In the genomic region with DNA sequence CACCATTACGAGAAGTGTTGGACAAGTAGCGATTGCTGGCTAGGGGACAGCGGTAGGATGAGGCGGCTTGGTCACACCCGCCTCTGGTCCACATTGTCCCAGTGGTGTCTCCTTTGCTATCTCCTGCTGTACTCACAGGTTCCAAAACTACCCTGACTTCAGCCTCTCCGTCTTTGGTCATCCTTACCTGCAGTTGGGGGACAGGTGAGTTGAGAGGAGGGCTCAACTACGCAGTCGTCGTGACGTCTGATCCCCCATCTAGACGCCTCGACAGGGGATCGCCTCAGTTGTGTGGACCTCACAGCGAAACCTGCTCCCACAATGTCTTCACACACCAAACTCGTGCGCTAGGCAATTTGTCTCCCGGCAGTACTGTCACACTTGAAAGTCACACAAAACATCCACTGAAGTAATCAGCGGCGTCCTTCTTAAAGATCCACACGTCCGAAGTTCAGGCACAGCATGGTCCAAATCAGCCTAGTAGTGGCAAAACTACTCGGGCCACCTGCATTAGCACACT, we compare ENCODE assay signal across 1 mouse cellular context.
TF ChIP-seq lines count a peak whose summit lies in the region.

No protein-coding gene starts in this region.

TF ChIP-seq in ES-E14, 5 proteins besides CTCF, POLR2A, EP300 and RAD21:
- TF ChIP-seq ZC3H11A (IDR thresholded peaks at IDR 0.05; ENCODE audit: borderline replicate concordance, low read depth, low read length), result no peak
